Mouse (Mus musculus): ENCODE data around the gene Tctn1. TPM values are rescaled to one million over a fixed set of nuclear protein-coding genes. Genes with fewer than 3 reads are reported as not detected.
A peak's percentile ranks its signal among the peaks of the same experiment; 100 is the strongest.

Gene Tctn1
- total RNA-seq (2021) = 10 to 100 TPM; 10.3 to 14.6 TPM
- long read RNA-seq, experiment 1, partial matches to known transcripts = 0 of 1 reads
- long read RNA-seq, experiment 1, other reads (novel, unspliced or antisense) = 1 of 1 reads
- long read RNA-seq, experiment 2, partial matches to known transcripts = 0 of 1 reads
- long read RNA-seq, experiment 2, other reads (novel, unspliced or antisense) = 1 of 1 reads

DNA sequence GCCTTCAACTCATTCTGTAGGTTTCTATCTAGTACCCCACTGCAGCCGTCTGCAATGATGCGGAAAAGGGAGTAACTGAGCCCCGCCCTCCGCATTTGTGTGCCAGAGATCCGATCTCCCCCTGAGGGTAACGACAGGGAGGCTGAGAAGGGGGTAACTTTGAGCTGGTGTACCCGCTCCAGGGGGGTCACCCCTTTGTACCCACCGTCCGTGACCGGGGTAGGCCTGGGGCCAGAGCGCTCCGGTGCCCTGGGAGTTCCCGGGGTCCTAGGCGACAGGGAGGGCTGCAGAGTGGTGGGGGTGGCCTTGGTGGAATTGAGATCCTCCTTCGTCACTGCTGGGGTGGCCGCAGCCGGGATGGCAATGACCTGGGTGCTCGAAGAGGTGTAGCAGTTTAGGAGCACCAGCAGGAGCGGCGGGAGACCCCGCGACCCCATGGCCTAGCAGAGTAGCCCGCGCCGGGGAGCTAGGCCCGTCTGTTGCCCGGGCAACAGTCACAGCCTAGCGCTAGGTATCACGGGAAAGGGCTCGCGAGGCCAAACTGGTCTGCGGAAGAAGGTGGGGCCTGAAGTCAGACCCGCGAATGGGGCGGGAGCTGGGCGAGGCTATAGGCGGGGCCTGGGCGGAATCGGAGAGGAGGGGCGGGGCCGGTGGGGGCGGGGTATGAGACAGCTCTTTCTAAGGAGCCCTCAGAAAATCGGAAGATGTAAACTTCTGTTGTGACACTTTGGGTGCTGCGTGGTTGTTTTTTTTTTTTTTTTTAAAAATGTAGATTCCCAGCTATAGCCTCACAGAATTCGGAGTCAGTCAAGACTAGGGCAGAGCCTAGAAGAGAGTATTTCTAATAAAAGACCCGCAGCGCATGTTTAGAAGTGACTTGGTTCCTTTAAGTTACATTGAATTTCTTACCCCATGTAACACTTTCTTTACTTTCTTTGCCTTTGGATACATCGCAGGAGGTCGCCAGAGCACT lies at the start of gene Tctn1:
TSS of gene Tctn1 (minus strand) at position 528 of the 973 bp plus-strand sequence.
- peak; percentile 81 to 86 for DNase-seq (ENCODE audit: low spot score in 2 of 2)

DNA sequence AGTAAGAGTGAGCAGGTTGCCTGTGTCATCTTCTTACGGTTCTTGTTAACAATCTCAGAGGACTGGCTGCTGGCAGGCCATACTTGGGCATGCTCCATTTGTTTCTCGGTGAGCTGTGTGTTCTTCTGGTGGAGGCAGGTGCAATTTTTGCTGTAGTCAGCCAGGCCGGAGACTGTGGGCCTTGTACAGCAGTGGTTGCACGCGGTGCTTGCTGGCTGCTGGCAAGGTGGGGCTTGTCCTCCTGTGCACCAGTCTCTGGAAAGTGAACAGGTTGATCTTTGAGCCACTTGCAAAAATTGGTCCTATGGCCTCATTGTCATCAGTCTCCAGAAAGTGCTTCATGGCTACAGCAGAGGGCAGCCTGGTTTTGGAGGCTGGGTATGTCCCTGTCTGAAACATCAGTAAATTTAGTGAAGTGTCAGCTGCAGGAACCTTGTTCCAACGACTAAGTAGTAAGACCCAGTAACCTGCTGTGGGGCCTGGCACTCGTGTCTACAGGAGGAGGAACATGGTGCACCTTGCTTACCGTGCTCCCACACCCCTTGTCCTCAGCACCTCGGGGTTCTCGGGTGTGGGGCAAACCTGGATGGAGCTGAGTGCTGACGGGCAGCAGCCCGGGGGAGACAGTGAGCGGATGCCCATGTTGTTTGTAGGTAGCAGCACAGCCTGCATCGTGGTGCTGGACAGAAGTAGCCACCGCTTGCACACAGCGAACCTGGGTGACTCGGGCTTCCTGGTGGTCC lies 48.9 kb upstream of the Tctn1 start:
- no peak for DNase-seq (ENCODE audit: low spot score in 2 of 2)

DNA sequence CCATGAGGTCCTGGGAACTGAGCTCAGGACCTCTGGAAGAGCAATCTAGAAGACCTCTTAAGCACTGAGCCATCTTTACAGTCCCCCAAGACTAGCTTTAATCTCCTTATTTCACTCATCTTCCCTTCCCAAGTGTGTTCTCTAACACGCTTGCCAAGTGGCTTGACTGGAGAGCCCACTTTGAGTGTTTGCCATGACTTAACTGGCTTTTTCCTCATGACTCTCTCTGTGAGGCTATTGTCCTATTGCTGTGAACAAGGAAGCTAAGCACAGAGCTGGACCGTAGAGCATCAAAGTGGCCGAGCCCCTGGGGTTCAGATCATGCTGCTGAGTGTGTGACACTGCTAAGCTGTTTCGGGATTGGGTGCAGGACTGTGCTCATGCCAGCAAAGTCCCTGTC lies 48.1 kb upstream of the Tctn1 start:
- no peak for DNase-seq (ENCODE audit: low spot score in 2 of 2)

DNA sequence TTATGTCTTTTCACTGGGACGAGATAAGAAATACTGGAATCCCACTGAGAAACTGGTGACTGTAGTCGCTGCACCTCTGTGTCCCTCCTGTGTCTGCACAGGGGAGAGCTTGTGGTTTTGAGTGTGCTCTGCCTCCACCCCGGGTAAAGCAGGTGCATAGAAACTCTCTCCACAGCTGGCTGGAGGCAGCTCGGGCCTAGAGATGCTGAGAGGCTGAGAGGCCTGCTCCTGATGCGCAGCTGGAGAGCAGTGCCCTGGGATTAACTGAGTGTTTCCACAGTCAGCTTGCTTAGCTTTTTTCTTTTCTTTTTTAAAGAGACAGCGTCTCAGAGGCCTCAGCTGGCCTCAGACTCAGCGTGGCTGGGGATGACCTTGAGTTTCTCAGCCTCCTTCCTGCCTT lies 47.4 kb upstream of the Tctn1 start:
- DNase-seq (ENCODE audit: low spot score in 2 of 2) = no peak

DNA sequence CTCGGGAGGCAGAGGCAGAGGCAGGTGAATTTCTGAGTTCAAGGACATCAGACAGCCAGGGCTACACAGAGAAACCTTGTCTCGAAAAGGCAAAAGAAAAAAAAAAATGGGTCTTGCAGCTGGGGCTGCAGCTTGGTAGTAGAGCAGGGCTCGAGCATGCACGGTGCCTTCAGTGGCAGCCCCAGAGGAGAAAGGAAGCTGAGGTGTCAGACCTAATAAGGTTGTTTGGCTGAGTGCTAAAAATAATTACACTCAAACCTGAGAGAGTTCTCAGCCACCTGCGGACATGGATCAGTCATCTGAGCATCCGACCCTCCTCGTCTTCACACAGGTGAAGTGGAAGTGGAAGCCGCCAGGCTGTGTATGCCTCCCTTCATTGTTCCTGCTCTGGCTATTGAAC lies 46.4 kb upstream of the Tctn1 start:
- no peak for DNase-seq (ENCODE audit: low spot score in 2 of 2)

DNA sequence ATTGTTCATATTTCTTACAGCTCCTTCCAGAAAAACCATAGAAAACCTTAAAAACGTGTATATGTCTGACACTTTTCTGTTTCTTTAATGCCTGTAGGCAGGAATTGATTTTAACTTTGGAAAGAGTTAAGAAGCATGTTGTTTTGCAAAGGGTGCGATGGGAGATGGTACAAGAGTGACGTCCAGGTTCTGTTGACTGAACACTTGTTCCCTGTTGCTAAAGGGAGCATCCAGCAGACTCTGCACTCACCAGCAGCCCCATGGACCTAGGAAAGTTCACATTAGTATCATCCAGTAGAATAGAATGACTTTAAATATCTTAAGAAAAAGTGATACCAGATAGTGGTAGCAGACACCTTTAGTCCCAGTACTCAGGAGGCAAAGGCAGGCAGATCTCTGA lies 42.3 kb upstream of the Tctn1 start:
- DNase-seq (ENCODE audit: low spot score in 2 of 2) = no peak

DNA sequence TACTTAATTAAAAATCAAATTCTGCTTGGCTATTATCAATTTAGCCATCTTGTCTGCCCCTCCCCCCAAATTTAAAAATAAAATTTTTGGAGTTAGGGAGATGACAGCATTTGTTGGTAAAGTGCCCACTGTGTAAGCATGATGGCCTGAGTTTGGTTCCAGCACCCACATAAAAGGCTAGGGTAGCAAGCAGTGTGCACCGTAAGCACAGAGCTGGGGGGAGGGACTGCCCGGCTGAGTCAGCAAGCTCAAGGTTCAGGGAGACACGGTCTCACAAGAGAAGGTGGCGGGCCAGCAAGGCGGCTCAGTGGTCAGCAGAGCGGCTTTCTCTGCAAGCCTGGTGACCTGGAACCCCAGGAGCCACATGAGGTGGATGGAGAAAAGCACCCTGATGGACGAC lies 41.2 kb upstream of the Tctn1 start:
- DNase-seq (ENCODE audit: low spot score in 2 of 2) = no peak

DNA sequence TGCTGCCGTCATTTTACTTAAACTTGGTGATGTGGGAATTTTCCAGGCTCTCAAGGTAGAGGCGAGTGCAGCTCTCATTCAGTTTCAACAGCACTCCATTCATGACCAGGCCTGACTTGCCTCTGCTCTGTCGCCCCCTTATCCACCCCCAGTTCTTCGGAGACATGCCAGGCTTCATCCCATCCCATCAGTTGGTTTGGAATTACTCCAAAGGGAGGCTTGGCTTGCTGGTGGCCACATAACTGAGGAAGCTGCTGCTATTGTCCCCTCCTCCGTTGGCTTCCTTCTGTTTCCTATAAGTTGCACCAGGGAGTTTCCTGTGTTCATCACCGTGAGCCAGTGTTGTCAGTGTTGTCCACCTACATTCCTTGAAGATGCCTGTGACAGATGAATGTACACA lies 40.3 kb upstream of the Tctn1 start:
- no peak for DNase-seq (ENCODE audit: low spot score in 2 of 2)

DNA sequence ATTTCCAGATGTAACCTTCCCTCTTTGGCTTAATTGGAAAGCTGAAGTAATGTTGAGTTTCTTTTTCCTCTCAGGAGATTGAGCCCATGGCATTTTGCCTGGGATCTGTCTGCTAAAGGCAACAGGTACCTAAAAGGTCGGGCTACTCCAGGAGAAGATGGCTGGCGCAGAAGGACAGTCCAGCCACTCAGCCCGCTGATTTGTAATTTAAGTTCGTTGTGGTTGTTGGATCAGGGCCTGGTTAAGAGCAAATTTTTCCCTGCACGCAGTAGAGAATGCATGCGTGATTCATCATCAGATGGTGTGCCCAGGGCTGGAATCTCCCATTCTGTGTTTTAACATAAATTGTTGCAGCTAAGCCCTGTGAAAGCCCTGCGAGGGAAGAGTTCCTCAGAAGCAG lies 39.7 kb upstream of the Tctn1 start:
- DNase-seq (ENCODE audit: low spot score in 2 of 2) = no peak

DNA sequence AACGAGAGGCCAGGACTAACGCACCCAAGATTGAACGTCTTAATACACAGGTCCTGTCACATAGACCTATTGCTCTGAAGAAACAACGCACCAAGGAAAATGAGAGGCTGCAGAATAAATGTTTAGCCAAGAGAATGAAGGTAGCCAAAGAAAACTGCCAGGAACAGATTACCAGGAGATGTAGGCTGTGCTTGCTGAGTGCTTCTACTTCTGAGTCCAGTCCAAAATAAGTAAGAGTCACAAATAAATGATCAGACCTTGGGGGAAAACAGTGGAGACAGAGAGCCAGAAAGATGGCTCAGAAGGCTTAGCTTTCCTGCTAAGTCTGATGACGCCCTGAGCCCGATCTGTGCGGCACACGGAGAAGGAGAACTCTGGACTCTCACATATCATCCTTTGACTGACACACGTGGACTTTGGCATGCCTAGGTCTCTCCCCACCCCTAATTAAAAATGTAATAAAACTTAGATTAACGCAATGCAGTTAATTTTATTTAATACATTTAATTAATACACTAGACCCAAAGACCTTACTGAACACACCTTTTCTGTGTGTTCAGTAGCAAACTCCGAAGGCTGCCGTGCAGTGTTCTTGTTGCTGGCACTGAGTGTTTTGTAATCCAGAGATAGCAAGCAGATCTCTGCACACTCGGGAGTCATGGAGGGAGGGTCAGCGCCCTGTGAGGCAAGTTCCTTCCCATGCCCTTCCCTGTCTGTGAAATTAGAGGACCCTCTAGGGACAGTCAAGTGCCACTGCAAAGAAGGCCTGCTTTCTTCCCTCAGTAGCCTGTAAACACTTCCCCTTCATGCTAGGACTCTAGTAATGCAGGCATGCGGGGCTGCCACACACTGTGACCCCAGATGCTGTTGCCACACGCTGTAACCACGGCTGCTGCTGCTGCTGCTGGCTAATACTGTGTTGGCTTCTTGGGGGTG lies 38.8 kb upstream of the Tctn1 start:
- no peak for DNase-seq (ENCODE audit: low spot score in 2 of 2)

DNA sequence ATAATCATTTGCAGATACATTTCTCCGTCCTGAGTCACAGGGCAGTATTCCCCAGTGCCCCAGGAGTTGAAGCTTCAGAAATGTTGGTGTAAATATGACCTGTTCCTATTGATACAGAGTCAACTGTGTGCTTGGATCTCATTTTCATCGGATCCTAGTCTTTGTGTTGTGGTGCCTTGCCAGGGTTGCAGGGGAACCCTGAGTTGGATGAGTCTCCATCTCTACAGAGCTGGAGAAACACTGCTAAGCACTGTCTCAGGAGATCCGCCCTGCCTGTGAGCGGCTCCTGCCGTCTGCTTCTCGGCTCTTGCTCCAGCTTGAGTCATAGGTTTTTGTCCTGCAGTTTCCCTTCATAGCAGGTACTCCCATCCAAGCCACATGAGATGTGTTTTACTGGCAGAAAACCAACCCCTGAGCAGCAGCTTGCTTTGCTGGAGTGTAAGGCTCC lies 35.8 kb upstream of the Tctn1 start:
- peak in 1 of 2 experiments; percentile 16 for DNase-seq (ENCODE audit: low spot score in 2 of 2)

DNA sequence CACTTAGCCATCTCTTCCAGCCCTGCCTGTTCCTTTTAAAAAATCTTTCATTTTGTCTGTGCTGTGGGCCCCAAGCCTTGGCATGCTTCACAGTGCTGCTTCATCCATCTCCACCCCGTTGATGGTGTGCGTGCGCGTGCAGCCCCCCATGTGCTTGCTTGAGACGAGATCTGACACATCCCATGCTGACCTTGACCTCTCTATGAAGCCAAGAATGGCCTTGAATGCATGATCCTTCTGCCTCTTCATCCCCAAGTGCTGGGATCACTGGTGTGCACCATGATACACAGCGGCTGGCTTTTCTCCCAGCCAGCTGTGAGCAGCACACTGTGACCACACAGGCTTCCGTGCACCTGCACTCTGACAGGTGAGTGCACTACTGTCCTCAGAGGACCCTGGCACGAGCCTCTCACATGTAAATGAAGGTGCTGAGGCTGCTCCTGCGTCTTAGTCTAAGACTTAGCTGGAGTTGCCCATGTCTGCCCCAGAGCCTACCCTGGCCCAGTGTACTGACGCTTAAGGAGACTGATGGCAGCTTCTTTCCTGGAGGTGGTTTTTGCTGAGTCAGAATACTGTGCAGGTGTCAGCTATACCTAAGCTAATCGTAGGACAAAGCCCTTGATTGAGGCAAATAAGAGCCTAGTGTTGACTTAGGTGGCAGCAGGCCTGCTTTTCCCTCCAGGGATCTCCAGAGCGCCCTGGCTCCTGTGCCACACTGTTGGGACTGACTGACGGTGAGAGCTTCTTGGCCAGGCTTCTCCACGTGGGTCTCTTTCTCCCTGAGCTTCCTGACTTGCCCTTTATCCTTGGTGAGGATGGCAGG lies 31.1 kb upstream of the Tctn1 start:
- DNase-seq (ENCODE audit: low spot score in 2 of 2) = no peak

DNA sequence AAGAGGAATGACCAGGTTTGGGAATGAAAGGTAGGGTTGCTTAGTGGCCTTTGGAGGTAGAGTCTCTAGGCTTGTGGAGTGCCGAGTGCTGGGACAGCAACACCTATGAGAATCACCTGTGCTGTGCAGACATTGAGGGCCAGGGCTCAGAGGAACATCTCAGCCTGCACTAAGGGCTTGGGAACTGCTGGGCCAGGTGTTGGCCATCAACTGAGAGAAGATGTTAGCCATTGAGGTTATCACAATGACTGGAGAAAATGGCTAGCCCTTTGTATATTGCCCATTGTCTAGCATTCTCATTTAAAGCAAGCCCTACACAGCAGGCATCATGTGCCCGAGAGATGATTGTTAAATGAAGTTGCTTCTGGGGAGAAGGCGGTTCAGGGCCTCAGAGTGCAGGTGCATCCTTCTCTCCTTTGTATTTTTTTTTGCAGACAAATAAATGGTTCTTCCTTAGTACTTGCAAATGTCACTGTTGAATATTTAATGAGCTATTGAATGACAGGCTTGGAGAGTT lies 30.0 kb upstream of the Tctn1 start:
- no peak for DNase-seq (ENCODE audit: low spot score in 2 of 2)

DNA sequence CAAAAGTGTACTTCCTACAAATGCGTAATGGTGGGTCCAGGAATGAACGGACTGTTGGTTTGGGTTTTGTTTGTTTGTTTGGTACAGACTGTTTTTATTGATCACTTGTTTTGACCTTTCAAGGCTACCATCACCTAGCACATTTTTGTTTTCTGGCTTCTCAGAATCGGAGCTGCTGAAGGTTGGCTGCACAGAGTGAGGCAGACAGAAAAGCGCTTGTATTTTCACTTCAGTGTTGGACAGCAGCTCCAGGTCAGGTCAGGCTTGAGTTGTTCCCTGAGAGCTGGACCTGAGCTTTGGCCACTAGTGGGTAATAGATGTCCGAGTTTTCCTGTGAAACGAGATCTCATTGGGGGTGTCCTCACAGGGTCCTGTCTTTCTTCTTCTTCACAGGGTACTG lies 28.9 kb upstream of the Tctn1 start:
- no peak for DNase-seq (ENCODE audit: low spot score in 2 of 2)

DNA sequence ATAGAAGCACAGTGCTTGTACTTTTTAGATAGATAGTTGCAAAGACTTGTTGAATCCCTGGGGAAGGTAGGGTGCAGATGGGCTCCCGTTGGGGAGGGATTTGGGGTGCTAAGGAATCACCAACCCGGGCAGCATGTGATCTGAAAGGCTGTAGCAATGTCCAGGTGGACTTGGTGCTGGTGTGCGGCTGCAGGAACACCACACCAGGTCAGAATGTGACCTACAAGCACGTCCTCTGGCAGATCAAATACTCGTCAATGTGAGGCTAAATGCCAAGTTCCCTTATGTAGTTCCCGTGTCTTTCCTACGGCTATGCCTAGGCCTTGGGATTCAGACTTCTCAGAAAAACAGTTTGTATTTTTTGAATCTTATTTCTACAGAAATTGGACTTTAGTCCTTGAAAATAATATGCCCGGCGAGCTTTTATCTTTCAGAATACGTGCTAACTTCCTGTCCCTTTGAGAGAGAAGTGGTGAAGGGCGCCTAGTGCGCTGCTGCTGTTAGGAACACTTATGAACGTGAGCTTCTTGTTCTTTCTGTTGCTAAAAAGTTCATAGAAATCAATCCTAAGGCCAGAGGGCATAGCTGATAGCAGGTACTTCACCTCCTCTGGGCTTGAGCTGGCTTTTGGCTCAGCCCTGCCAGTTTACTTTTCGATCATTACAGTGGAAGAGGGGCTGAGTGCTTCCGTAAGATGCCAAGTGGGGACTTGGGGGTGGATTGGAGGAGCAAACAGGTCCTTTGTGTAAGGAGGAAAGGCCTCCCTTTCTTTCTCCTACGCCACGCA lies 27.5 kb upstream of the Tctn1 start:
- no peak for DNase-seq (ENCODE audit: low spot score in 2 of 2)

DNA sequence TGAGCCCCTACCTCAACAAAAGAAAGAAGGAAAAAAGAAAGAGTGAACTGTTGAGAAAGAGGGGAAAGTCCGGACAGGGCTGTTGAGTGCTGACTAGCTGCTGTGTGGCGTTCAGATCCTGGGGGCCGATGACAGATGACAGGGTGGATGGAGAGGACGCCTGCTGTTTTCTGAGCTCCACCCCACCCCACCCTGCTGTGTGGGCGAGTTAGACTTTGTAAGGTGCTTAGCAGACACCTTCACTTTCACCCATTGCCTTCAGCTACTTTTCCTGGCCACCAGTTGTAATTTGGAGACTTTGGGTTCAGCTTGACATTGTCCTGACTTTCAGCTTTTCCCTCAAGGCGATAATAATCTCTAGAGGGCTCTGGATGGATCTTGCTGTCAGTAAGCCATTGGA lies 26.9 kb upstream of the Tctn1 start:
- DNase-seq (ENCODE audit: low spot score in 2 of 2) = no peak

DNA sequence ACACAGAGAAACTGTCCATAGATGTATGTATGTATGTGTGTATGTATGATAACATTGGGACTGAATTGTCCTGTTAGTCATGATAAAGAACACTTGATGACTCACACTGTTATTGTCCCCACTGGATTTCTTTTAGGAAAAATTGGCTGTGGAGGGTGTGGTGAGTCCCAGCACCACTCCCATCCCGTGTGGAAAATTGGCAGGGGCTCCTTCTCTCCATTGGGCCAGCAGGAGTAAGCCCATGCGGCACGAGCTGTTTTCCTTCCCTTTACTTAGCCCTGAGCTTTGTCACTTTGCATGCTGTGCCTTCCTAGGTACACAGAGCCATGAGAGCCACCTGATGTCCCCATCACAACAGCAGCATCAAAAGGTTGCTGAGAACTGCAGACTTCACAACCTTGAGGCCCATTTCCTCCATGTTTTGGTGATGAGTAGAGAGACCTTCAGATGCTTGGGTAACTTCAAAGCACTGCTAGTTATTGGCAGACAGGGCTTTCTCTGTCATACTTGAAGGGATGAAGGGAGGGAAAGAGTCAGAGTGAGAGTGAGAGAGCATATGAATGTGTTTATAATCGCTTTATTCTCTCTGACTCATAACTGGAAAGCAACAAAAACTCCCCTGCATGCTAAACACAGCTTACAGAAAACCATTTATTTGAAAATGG lies 24.0 kb upstream of the Tctn1 start:
- no peak for DNase-seq (ENCODE audit: low spot score in 2 of 2)

DNA sequence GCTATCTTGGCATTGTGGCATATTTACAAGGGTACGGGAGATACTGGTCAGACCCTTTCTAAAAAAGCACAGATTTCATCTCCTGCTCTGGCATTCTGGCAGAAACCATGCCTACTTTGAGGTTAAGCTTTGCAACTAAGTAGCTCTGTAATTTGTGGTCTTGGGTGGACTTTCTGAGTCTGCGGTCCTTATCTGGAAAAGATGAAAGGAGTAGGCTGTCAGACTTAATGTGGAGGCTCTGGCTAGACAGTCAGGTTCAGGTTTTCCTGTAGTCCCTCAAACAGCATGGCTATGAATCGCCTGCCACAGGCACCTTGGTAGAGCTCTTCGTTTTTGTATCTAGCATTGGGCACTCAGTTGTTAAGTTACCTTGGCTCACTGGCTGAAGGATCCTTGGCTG lies 22.8 kb upstream of the Tctn1 start:
- DNase-seq (ENCODE audit: low spot score in 2 of 2) = no peak

Measured in left cerebral cortex, adult 18-20 months (tissue).